Mouse (Mus musculus): Measurements from ENCODE around the gene Gm20388. TPM values are rescaled to one million over a fixed set of nuclear protein-coding genes. Genes with fewer than 3 reads are reported as not detected.
A peak's percentile ranks its signal among the peaks of the same experiment; 100 is the strongest.

Gene Gm20388
- total RNA-seq, 2 experiments from 2014 or later, result 4.4 to 7.8 TPM

DNA sequence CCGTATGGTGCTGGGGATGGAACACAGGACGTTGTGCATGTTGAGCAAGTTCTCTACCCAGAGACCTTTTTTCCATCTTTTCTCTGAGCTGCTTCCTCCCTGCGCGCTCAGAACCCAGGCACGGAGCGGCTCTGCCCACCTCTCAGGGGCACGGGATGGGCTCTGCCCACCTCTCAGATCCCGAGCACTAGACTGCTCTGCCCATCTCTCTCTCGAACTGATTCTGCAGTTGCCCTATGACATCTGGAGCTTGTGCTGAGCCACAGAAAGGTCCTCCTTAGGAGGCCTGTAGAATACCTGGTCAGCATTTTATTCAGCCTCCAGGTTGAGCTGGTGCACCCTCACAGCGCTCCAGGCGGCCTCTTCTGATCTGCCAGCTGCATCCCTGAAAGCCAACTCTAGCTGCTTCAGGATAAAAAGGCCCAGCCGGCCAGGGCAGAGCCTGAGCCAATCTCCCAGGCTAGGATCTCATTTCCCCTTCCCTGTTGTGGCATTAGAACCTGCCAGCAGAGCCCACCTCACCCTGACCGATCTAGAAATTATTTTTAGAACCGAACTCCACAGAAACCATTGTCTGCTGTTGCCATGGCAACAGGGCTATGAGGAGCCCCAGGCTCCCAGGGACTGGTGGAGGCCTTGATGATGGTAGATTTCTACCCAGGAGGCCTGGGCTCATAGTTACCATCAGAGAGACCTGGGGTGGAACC lies 1777.0 kb downstream of the Gm20388 start:
- DNase-seq (ENCODE audit: low spot score in 2 of 2), result peak; percentile 49 to 63

DNA sequence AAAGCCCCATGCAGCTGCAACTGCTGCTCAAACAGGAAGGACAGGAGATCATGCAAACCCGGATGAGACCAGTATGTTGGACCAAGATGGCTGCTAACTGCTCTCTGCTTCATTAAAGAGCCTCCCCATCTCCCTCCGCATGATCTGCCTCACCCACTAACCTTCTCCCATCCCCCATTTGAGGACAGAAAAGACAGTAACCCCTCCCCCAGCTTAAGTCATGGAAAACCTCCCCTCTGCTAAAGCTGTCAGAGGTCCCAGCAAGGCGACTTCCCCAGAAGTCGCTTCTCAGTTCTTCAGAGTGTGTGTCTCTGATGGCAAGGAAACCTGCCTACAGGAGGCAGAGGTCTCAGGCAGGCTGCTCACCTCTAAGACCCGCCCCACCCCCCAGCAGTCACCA lies 1777.9 kb downstream of the Gm20388 start:
- no peak for DNase-seq (ENCODE audit: low spot score in 2 of 2)

DNA sequence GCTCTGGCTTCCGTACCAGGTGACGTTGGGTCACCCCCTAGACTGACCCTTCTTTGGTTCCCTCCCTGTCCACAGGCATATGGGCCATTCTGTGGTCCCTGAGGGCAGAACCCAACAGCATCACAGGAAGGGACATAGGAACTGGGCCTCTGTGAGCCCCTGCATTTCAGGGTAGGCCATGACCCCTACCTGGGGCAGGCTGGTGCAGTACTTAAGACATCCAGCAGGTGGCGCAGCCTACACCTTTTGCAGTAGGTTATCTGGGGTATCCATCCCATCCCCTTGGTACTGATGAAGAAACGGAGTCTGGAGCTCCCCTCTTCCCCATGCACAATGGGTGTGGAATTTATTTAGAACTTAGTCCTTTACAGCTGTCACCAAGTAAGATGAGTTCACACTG lies 1783.8 kb downstream of the Gm20388 start:
- DNase-seq (ENCODE audit: low spot score in 2 of 2), result peak; percentile 35 to 63

DNA sequence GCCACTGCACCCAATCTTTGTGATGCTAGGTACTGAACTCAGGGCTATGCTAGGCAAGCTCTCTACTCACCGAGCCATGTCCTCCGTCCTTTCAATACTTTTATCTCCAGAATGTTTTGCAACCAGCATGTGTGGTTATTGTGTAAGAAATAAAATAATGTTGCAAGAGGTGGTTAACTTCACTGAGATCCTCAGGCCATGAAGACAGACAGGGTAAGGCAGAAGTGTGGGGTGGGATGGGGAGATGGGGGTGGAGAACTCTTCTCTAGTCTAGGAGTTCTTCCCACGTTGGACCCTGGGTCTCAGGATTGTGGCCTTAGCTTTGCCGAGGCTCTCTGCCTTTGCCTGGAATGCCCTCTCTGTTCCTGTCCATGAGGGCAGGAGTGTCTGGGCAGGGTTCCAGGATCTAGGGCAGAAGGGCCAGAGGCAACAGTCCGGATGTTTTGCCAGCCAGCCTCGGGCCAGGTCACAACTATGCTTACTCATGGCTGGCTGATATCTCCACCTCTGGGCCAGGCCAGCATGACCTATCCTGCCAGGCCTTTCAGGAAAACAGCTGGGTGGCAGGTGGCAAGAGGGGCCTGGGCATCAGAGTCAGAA lies 1785.0 kb downstream of the Gm20388 start:
- DNase-seq (ENCODE audit: low spot score in 2 of 2), result no peak

DNA sequence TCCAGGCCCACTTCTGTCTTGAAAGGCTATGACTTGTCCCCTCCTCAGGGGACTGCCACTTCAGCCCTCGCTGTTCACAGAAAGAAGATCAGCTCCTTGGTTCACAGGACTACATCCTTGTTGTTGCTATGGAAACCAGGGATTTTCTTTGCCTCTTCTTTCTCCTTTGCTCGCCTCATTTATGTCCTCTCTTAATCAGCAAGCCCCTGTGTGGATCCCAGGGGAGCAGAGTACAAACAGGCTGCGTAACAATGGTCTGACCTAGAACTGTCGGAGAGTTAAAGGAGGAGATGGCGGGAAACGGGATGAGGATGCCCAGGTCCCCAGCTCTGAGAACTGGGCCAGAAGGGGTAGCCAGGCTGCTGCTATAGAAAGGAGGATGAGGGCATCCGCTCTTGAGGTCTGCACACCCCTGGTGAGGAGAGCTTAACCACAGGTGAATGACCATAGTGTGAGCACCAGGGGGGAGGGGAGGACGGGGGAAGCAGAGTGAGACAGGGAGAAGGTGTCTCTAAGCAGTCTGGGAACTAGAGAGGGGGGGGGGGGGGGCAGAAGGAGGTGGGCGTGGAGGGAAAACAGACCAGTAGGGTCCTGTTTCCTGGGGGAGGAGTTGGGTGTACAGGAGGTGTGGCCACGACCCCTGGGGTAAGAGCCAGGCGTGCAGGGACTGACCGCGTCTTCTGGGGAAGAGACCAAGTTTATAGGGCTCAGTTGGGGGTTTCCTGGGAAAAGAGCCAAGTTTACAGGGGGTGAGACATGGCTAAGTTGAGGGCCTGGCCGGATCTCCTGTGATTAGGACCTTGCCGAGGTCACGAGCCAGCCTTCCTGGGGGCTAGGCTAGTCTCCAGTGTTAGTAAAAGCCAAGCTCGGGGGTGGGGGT lies 1787.3 kb downstream of the Gm20388 start:
- DNase-seq (ENCODE audit: low spot score in 2 of 2), result no peak

DNA sequence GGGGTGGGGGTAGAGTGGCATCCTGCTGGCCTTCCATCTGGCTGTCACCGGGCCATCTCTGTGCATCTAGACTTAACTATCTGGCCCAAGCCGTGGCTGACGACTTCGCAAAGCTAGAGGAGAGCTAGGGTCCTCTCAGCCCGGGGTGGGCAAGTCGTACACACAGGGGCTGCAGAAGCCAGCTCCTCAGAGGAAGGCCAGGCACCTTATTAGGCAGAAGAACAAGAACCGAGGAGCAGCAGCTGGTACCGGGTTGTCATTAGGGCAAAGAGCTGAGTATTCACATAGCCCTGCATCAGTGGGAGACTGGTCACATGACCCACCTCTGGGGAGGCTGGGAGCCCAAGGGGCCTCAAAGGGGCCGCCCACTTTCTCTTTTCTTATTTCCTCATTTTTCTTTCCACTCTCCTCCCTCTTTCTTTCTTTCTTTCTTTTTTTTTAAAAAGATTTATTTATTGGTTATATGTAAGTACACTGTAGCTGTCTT lies 1788.0 kb downstream of the Gm20388 start:
- no peak for DNase-seq (ENCODE audit: low spot score in 2 of 2)

DNA sequence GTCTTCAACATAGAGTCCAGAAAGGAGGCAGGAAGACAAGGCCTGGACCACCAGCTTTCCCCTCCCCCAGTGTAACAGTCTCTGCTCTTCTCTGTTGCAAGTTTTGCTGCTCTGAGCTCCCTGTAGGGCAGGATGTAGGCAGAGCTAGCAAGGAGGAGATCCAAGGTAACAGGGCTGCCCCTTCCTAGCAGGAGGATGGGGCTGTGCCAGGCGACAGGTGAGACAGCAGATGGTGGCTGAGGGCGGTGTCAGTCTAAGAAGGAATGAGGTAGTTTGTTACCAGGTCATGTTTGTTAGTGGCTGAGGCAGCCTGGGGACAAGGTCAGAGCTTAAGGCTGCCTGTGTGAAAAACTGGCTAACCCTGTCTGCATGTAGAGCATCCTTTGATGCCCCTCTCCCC lies 1789.3 kb downstream of the Gm20388 start:
- DNase-seq (ENCODE audit: low spot score in 2 of 2), result no peak

DNA sequence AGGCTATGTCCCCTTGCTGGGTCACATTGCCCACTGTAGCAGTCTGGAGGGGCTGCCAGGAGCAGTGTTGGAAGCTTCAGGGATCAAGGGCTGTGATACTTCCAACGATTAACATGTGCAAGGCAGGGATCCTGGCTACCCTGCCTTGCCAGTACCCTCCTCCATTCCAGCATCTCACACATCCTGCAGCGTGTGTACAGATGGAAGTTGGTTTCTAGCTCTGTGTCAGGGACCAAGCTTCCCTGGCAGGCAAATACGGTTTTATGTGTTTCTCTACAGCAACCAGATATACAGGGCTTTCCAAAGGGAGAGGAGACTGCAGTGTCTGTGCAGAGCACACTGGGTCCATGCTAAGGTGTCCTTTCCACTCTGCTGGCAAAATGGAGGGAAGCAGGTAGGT lies 1794.5 kb downstream of the Gm20388 start:
- DNase-seq (ENCODE audit: low spot score in 2 of 2), result no peak

DNA sequence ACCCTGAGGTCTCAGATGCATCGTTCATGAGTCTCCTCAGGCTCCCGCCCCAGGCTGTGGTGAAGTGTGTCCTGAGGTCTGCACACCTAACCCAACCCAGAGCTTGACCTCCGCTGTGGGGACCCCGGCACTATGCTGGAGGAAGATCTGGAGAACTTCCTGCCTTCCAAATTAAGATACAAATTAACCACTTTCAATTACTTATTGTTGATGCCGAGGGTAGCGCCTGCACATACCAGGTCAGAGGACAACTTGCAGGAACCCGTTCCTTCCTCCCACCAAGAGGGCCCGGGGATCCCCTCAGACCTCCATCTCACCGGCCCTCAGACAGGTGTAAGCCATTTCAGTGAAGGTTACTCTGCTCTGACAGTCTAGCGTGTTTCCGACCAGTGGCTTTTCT lies 1796.3 kb downstream of the Gm20388 start:
- DNase-seq (ENCODE audit: low spot score in 2 of 2), result no peak

DNA sequence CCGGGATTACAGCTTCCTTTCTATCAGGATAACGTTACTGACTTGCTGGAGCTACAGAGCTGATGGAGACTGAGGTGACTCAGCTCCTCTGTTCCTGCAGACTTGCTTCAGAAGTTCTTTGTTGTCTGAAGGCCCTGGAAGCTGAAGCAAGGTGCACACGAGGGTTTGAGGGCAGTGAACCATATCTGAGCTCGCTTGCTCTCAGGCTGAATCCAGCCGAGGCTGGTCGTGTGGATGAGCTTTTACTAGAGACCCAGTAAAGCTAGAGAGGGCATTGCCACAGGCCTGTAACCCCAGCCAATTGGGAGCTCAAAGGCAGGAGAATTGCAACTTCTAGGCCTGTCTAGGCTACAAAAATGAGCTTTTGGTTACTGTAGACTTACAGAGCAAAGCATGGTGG lies 1797.8 kb downstream of the Gm20388 start:
- DNase-seq (ENCODE audit: low spot score in 2 of 2), result no peak

DNA sequence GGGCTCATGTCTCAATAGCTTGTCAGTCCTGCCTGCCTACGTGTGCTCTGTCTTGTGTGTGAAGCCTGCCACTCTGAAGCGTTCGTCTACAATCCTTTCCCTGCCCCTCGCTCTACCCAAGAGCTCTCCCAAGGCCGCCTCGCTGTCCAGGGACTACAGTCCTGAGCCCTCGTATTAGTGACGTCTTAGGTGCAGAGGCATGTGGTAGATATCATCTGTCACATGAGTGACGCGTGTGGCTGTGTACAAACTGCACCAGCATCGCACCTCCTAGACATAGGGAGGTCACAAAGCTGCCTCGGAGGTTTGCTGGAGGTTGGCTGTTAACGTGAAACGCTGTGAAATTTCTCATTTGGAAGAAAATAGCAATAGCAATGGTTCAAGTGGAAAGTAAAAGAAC lies 1806.9 kb downstream of the Gm20388 start:
- no peak for DNase-seq (ENCODE audit: low spot score in 2 of 2)

DNA sequence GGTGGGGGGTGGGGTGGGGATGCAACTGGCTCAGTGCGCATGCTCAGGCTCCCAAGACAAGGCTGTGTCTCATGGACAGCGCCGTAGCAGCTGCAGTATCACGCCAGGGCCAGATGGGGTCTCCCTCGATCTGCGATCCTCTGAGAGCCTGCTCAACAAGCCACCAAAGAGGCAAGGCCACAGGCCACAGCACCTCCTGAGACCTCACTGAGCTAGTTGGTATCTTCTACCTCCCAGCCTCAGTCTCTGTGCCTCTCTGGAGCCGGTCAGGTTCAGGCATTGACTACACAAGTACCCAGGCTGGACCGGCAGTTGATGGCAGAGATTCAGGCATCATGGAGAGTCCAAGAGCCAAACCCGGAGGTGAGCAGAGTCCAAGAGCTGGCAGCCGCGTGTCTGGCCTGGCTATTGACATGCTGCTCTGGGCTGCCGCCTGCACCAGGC lies 1807.4 kb downstream of the Gm20388 start:
- peak; percentile 94 to 95 for DNase-seq (ENCODE audit: low spot score in 2 of 2)

DNA sequence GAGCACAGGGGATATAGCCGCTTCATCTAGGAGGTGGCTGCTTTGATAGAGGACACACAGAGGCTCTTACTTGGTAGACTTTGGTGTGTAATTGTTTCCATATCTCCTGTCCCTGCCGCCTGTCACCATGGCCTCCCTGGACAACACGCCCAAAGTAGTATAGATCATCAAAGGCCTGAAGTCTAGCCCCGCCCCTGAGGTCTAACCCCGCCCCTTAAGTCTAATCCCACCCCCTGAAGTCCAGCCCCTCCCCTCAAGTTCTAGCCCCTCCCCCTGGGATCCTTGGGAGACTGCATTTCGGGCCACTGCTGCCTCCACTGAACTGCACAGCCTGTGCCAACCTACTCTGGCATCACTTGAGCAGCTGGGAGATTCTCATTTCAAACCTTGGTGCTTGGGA lies 1808.3 kb downstream of the Gm20388 start:
- DNase-seq (ENCODE audit: low spot score in 2 of 2), result no peak

DNA sequence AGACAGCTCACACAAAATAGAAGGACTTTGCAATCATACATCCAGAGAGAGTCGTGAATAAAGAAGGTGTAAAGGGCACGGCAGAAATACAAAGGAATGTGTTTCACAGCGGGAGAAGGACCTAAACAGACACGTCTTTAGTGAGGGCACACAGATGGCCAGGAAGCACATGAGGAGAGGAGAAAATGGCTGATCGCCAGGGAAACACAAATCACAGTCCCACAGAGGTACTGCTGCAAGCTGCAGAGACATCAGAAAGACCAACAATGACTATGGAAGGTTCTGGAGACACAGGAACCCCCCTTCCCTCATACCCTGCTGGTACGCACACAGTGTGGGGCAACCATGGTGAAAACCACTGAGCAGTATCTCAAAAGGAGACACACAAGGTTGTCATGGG lies 1810.4 kb downstream of the Gm20388 start:
- DNase-seq (ENCODE audit: low spot score in 2 of 2), result no peak

DNA sequence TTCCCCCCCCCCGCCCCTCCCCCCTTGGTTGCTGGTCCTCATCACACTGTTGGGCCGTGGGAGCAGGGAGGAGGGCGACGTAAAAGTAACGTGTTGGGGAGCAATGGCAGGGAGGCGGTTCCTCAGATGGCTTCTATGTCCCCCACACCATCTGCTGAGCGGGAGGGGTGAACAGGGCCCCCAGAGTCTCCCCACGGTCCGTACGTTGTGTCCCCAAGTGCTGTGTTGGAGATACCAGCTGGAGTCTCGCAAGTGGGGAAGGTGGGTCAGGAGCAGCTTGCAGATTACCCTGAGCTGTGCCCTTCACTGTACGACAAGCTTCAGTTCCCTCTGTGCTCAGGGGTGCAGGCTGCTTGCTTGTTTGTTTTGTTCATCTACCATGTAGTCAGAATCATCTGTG lies 1813.2 kb downstream of the Gm20388 start:
- DNase-seq (ENCODE audit: low spot score in 2 of 2), result no peak

DNA sequence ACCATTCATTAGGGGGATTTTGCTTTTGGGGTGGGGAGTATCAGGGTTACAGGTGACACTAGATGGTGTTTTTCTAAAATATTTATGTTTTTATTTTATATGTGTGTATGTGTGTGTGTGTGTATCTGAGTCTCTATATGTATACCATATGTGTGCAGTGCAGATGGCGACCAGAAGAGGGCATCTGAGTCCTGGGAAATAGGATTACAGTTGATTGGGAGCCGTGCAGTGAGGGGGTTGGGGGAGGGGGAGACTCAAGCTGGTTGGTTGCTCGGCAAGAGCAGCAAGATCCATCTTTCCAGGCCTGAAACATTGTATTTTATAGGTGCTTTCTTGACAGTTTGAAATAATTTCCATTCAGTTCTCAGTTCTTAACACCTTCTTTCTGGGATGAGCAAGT lies 1816.5 kb downstream of the Gm20388 start:
- DNase-seq (ENCODE audit: low spot score in 2 of 2), result no peak

DNA sequence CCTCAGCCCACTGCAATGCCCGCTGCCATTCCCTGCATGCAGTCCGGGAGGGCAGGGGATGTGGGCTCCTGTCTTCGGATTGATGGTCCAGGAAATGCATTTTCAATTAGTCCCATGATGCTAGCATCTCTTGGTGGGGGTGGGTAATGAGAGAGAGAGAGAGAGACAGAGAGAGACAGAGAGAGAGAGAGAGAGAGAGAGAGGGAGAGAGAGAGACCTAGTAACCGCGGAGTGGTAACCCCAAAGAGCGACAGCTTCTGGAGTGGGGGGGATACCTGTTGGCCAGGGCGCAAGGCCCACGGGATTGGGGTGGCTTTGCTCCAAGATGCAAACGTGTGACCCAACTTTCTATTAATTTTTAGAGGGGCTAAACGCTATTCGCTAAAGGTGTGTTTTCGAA lies 1818.7 kb downstream of the Gm20388 start, which contains the start of gene Jph3:
TSS of gene Jph3 (plus strand) at position 301 of the 400 bp plus-strand sequence.
- no peak for DNase-seq (ENCODE audit: low spot score in 2 of 2)

DNA sequence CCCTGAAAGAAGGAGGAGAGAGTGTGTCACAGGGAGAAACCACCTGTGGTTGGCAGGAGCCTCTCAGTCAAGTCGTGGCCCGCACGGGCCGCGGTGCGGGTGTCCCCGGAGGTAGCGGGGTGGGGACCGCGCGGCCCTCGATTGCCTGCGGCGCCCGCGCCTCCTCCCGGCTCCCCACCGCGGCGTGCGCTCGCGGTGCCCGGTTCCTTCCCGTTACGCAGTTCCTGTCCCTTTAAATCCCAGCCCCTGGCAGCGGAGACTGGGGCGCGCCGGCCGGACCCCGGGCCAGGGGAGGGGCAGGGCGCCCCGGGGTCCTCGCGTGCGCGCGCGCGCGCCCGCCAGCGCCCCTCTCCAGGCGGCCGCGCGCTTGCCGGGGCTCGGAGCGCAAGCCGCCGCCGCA lies 1819.1 kb downstream of the Gm20388 start:
- DNase-seq (ENCODE audit: low spot score in 2 of 2), result no peak

DNA sequence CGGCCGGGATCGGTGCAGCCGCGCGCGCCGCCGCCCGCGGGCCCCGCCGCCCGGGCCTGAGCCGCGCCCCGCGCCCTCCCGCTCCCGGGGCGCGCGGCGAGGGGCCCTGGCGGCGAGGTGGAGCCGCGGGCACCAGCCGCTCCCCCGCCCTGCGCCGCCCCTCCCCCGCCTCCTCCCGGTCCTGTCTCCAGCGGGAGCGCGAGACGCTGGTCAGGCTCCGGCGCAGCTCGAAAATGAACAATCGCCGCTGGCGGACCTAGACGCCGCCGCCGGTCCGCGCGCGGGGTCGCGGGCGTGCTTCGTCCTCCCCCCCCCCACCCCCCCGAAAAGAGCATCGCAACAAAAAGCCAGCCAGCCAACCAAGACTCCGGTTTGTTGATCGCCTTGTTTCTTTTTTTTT lies 1819.5 kb downstream of the Gm20388 start:
- peak; percentile 46 to 48 for DNase-seq (ENCODE audit: low spot score in 2 of 2)

DNA sequence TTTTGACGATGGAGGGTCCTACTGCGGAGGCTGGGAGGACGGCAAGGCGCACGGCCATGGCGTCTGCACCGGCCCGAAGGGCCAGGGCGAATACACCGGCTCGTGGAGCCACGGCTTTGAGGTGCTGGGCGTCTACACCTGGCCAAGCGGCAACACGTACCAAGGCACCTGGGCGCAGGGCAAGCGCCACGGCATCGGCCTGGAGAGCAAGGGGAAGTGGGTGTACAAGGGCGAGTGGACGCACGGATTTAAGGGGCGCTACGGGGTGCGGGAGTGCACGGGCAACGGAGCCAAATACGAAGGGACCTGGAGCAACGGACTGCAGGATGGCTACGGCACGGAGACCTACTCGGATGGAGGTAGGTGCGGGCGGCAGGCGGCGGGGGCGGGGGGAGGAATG lies 1820.0 kb downstream of the Gm20388 start:
- DNase-seq (ENCODE audit: low spot score in 2 of 2), result peak in 1 of 2 experiments; percentile 47

DNA sequence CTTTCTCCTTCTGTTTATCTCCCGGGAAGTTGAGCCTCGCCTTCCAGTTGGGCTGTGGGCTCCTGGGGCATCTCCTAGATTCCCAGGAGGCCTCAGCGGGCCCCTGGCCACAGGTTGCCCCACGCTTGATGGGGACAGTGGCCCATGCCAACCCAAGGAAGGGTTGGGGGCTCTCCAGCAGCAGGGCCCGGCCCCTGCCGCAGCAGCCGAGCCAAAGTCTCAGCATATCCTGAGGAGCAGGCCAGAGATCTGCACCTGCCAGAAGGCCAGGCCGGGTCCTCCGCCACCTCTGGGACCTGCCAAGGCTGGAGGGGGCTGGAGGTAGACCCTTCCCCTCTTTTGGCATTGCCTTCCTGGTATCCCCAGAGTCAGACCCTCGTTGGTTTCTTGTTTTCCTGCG lies 1820.4 kb downstream of the Gm20388 start:
- no peak for DNase-seq (ENCODE audit: low spot score in 2 of 2)
